Mouse (Mus musculus): ENCODE data around the gene Nfkbie.

Nfkbie gene

DNA sequence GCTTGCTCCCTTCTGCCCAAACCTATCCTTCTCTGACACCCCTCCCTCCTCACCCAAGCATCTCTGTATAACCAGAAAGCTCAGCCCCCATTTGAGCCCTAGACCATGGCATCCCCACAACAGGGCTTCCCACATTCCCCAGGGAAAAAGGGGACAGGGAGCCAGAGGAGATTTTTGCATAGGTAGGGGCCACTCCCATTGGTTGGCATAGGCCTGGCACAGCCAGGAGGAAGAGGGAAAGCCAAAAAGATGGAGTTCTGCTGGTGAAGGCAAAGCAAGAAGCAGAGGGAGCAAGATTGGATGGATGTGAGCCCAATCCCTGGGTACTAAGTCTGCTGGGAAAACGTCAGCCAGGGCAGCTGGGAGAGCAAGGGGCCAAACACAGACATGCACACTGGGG lies 12.4 kb upstream of the Nfkbie start:
- no peak for DNase-seq (ENCODE audit: low read depth, low spot score)

DNA sequence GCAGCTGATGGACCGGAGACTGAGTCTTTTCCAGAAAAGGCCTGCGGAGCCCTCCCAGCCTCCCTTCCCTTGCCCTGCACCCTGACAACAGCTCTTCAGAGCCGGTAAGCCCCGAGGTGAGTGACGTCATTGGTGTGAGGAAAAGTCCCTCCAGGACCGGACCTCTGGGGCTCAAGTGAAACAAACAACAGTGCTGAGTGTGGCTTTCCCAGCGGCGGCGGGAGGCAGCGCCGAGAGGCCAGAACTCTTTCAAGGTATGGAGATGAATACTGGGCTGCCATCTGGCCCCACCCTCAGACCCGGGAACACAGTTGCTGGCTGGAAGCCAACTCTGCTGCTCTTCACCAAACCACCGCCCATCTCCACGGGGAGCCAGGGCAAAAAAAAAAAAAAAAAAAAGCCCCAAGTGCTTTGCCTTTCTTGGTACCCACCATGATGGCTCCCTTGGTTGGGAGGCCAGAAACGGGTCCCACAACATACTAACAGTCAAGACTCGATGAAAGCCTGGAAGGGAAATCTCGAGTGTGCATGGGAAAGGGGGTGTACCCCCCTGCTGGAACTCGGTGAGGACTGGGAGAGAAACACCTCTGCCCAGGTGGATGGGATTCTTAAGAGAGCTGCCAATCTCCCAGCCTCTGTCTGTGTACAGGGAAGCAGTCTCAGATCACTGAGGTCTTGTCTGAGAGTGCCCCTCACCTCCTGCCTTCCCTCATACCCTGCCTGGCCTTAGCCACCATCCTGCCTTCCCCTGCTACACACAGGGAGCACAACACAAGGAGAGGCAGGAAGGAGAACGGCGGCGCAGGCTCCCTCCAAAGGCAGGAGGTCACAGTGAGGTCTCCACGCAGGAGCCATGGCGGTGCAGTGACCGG lies 11.3 kb upstream of the Nfkbie start:
- no peak for DNase-seq (ENCODE audit: low read depth, low spot score)

- DNase-seq (ENCODE audit: low read depth, low spot score): no peak
These were observed 10.6 kb upstream of the Nfkbie start for GRCm38 (mm10) chr17:45544873-45545277.

DNA sequence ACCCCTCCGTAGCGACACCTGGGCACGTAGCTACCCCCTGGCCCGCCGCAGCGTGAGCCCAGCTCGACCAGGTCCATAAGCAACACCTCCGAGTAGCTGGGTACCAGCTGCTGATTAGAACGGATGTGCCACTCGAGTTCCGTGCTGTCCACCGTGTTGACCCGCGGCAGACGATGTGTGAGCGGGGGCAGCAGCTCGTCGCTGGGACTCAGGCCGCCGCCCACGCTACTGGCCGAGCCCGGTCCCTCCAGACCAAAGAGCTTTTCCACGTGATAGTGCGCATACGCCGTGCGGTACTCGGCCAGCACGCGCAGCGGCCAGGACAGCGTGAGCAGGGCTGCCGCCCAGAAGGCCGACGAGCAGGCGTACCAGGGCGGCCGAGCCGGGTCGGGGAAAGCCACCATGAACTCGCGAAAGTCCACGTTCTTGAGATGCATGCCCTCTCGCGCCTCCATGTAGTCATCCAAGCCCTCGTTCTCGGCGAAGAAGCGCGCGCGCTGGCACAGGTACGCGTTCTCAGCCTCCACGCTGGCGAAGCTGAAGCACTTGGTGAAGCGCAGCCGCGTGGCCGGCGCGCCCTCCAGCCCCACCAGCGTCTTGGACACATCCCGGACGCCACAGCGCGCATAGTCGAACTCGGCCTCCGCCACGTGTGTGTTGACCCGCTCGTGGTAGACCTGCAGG lies 10.1 kb upstream of the Nfkbie start:
- no peak for DNase-seq (ENCODE audit: low read depth, low spot score)

GRCm38 (mm10) chr17:45546941-45547340 lies 8.6 kb upstream of the Nfkbie start:
- DNase-seq (ENCODE audit: low read depth, low spot score): no peak

- no peak for DNase-seq (ENCODE audit: low read depth, low spot score)
These were observed 7.9 kb upstream of the Nfkbie start for GRCm38 (mm10) chr17:45547461-45548190.

DNA sequence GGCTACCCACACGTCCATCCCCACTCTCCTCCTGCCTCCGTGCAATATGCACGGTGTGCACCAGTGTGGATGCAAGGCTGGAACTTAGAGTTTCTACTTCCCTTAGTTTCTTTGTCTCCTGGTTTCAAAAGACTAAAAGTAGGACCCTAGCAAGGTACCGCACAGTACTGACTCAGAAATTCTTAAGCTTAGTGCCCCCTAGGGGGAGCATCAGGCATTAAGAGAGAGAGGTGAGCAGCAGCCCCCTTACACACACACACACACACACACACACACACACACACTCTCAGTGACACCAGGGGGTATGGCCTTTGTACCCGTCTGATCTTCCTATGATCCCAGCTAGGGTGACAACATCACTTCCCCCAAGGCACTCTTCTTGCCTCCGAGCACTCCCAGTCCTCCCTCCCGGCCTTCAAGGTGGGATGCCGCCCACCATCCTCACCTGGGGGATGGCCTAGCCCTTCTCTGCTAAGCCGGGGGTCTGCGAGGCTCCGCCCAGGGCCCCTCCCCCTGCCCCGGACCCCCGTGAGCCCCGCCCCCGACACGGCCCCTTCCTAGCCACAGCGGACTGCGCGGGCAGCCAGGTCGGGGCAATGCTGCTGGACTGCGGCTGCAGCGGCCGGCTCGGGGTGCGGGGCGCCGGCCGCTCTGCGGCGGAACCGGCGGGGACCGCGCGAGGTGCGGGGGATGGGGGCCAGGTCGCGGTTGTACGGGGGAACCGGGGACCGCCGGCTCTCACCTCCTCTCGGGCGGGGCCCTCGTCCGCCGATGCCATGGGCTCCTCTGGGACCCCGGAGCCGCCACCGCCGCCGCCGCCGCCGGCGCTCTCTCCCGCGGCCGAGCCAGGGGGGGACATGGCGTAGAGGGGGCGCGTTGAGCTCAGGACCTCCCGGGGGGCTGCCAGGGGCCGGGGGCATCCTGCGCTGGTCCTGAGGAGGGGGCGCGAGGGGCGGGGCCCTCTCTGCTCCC lies 6.7 kb upstream of the Nfkbie start:
- peak; percentile 51 for DNase-seq (ENCODE audit: low read depth, low spot score)

- peak; percentile 62 for DNase-seq (ENCODE audit: low read depth, low spot score)
These were observed 5.8 kb upstream of the Nfkbie start, which contains the start of gene Tmem151b for GRCm38 (mm10) chr17:45549617-45550181. Gene Tmem151b (minus strand): TSS chr17:45549677.

- no peak for DNase-seq (ENCODE audit: low read depth, low spot score)
These were observed 5.2 kb upstream of the Nfkbie start for GRCm38 (mm10) chr17:45550253-45550652.

DNA sequence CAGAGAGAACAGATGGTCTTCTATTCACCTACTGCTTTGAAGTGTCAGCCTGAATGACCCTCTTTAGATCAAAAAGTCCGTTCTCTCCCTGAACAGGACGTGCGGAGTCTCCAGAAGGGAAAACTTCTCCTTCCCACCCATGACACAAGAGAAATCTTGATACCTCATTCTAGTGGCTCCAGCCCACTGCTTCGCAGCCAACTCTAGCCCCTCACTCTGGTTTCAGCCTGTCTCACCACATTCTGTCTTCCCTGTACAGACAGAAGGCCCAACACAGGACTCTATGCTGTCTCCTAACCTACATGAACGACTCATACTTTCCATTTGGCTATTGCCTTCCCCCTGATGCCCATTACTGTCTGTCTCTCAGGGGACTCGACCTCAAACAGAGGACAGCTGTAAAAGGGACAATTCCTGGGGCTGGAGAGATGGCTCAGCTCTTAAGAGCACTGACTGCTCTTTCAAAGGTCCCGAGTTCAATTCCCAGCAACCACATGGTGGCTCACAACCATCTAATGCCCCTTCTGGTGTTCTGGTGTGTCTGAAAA lies 4.2 kb upstream of the Nfkbie start:
- DNase-seq (ENCODE audit: low read depth, low spot score): no peak

GRCm38 (mm10) chr17:45551816-45552451 lies 3.6 kb upstream of the Nfkbie start:
- DNase-seq (ENCODE audit: low read depth, low spot score): peak; percentile 93

- DNase-seq (ENCODE audit: low read depth, low spot score): no peak
These were observed 2.4 kb upstream of the Nfkbie start for GRCm38 (mm10) chr17:45553065-45553464.

DNA sequence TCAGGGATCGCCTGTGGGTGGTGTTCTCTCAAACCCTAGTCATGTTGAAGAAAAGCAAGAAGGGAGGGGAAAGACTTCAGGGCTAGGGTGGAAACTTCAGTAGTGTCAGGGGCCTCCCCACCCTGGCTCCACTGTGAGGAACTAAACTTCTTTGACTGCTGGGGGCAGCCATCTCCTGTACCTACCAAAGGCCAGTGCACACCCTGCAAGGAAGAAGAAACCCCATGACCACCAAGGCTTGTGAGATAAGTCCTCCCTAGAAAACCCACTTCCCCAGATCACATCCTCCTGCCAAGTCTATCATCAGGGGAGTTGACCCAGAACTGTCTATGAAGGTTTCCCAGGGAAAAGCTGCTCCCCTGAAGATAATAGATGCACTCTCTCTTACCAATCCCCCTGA lies 1.1 kb upstream of the Nfkbie start:
- DNase-seq (ENCODE audit: low read depth, low spot score): peak; percentile 32

- DNase-seq (ENCODE audit: low read depth, low spot score): no peak
These were observed 595 bp downstream of the Nfkbie start for GRCm38 (mm10) chr17:45556107-45556489.

GRCm38 (mm10) chr17:45556514-45557245 lies 1.2 kb downstream of the Nfkbie start:
- peak; percentile 39 for DNase-seq (ENCODE audit: low read depth, low spot score)

GRCm38 (mm10) chr17:45557246-45557824 lies 1.8 kb downstream of the Nfkbie start:
- peak; percentile 64 for DNase-seq (ENCODE audit: low read depth, low spot score)

DNA sequence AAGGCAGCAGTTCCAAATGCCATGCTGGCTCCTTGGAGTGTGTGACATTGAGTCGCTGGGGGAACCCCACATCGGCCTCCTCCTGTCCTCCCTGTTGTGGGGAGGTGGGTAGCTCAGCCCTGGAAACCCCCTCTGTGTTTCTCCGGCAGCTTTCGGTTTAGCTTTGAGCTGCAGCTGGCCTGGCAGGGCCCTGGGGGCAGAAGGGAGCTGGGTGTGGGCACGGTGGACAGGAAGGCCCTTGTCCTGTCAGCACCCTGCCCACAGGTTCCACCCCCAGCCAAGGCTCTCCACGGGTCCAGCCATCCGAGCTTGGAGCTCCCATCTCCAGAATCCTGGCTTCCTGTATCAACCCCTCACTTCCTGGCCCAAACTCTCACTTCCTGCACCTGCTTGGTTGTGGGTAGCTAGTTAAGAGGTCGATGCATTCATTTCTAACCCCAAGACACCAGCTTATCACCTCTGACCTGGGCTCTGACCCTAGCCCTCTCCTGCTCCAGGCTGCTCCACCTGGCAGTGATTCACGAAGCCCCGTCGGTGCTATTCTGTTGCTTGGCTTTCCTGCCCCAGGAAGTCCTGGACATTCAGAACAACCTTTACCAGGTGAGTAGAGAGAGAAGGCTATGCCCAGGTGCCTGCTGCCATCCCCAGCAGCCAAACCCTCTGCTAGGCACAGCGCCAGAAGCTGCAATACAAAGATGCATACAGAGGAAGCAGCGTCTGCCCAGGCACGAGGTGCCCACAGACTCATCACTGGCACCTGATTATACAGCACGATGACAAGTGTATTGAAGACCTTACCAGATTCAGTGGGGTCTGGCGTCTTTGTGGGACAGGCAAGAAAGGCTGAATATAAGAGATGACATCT lies 2.7 kb downstream of the Nfkbie start:
- peak; percentile 81 for DNase-seq (ENCODE audit: low read depth, low spot score)

All from CD4-positive, CD25-positive, alpha-beta regulatory T cell, adult 2 months (primary cell).